Mouse (Mus musculus) CD4-positive helper T cell, adult 2 months (primary cell): ENCODE measurements at regions not wholly inside any gene's neighbourhood (a gene's known extent, or its start where the extent isn't known, plus 50 kb on each side); places are given as distances from the start of the nearest gene placed in this dataset.
A peak's percentile ranks its signal among the peaks of the same experiment; 100 is the strongest.

Source experiments
- DNase-seq: peaks from one replicate; pipeline ENCODE4 v3.0.0-alpha.2; 2012; ENCODE audit warnings: low read depth, missing footprints, low spot score

- DNase-seq = no peak
Measured at GRCm38 (mm10) chr8:33997676-33998075, 113.9 kb downstream of the Gm10131 start.

GRCm38 (mm10) chr8:33992946-33993345, 118.6 kb downstream of the Gm10131 start:
- DNase-seq = no peak

- DNase-seq = no peak
Measured at GRCm38 (mm10) chr8:33991917-33992875, 119.3 kb downstream of the Gm10131 start.

DNA sequence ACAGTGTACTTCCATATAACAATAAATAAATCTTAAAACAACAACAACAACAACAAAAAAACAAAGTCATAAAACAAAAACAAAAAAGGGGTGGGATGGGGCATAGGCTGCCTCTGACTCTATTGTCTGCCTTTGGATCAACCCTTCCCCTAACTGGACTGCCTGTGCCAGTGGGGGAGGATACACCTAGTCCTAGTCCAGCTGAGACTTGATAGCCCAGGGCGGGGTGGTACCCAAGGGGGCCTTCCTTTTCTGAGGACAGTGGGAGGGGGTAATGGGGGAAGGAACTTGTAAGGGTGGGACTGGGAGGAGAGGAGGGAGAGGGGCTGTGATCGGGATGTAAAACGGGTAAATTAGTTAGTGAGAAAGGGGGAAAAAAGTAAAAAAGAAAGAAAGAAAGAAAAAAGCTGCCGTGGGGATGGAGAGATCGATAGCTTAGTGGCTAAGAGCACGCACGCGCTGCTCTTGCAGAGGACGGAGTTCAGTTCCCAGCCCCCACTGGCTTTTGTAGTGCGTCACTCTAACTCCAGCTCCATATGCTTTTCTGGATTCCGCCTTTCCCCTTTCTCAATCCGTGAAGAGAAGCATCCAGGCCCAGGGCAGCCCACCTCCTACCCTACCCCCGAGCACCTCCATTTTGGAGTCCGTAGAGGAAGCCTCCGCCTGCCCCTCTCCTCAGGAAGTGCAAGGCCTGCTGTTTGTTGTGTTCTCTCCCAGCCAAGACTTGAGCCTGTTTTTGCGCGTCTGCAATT, 120.2 kb downstream of the Gm10131 start:
- DNase-seq = no peak

GRCm38 (mm10) chr8:33990039-33990438, 121.5 kb downstream of the Gm10131 start:
- peak; percentile 9 for DNase-seq

DNA sequence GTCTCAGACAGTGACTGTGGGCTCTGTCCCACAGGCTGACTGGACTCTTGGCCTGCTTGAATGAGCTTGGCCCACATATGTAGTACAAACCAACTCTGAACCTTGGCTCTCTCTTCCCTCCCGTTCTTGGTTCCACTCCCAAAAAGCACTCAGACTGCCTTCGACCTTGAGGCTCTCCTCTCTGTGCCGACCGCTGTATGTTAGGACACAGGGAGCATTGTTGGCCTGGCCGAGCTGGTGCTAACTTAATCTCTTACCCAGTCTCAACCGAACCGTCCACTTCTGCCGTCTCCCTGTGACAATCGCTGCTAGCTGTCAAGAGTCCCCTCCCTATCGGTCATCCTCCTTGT, 123.8 kb downstream of the Gm10131 start:
- DNase-seq = no peak

DNA sequence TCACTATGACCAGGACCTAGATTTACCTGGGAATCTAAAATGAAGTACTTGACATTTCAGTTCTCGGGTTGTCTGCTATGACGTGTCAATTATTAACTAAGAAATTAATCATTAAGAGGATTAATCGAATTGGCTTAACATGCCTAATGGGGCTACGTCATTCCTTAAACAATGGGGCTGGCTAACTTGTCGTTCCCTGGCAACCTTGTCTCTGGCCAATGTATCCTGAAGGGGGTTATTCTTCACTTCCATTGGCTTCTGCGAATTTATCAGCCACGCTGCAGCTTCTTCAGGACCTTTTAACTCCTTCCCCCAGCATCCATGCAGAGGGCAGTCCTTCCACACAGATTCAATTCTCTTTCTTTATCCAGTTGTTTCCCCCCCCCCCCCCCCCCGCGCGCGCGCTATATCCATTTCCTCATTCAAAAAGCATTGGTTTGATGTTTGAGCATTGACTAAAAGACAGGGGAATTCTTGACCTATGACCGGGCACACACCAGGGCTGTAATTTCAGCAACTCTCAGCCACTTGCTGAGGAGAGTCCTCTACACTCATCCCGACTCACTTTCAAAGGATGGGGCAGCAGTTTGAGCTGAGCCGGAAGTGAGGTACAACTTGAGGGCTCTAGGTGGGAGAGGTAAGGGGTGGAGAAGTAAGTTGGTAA, 124.3 kb downstream of the Gm10131 start:
- DNase-seq = no peak

- no peak for DNase-seq
Measured at GRCm38 (mm10) chr8:33986657-33987056, 124.9 kb downstream of the Gm10131 start.

DNA sequence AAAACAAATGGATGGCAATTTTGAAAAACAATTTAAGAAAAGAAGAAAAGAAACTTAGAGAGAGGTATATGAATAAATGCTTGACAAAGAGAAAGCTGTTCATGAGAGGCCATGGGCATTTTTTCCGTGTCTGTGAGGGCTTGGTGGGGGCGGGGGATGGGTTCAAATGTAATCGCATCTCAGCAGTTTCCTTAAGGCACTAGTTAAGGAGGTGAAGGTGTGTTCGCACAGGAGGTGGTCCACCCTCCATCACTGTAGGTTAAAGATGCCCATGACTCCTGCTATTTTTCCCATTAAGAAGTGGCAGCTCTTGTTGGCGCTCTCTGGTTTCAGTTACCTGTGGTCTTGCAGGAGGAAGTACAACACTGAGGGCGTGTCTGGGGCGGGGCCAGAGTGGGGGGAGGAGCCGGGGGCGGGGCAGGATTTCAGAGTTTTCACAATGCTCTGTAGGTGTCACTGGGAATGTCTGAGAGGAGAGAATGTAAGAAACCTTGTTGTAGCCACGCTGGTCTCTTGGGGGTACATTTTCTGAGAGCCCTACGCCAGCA, 126.0 kb downstream of the Gm10131 start:
- peak; percentile 17 for DNase-seq

- peak; percentile 33 for DNase-seq
Measured at GRCm38 (mm10) chr8:33981629-33982028, 129.9 kb downstream of the Gm10131 start.

DNA sequence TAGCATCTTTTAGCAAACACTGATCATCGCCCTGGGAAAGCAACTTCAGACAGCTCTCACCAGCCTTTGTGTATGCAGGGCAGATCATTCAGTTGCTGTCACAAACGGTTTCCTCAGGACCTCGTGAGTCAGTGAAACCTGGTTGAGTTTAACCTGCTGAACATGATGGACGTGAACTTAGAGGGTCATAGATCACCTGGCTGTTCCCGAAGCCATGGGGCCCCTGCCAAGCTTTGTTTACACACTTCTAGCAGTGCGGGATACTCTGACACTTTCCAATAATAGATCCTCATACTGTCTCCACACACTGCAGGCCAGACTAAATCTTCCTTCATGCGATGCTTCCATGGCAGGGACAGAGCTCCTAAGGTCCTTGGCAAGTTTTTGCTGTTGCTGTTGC, 130.5 kb downstream of the Gm10131 start:
- no peak for DNase-seq
